ENCODE assay signal across 14 mouse cellular contexts in genomic region chr19:6420481-6421210, GRCm38 (mm10). TPM values are rescaled to one million over a fixed set of nuclear protein-coding genes. Genes with fewer than 3 reads are reported as not detected.
DNase-seq lines count a peak whose midpoint lies in the region; ATAC-seq and TF ChIP-seq lines count a peak whose summit lies in the region.
"Had no signal": no experiment of that assay in that cellular context is flagged by ENCODE, and none has a peak within 500 bp of the region (broad histone marks: within the 10 kb centered on the region; RNA-seq: fewer than 3 reads in every experiment).

No protein-coding gene starts in this region.

- ATAC-seq in forebrain, postnatal 0 days = no peak
- no peak for ATAC-seq in midbrain, embryonic 12.5 days (ENCODE audit: low FRiP score, low read depth)
- ATAC-seq in intestine, postnatal 0 days = no peak
- ATAC-seq: inflammation-experienced regulatory T-cells, adult 6 months had no signal

- no peaks in the 10 kb centered on the region for H3K9me3 ChIP-seq in forebrain, postnatal 0 days (ENCODE audit: low read length)
- H3K9me3 ChIP-seq in midbrain, embryonic 12.5 days = no peaks in the 10 kb centered on the region
- H3K9me3 ChIP-seq in intestine, postnatal 0 days (ENCODE audit: control insufficient read depth) = no peaks in the 10 kb centered on the region
- H3K9me3 ChIP-seq: embryonic facial prominence, embryonic 13.5 days; G1E had no signal

- no peaks in the 10 kb centered on the region for H3K27me3 ChIP-seq in forebrain, postnatal 0 days (ENCODE audit: insufficient read depth, low read length)
- H3K27me3 ChIP-seq in midbrain, embryonic 12.5 days = peaks cover 66% of the 10 kb centered on the region
- peaks cover 39% of the 10 kb centered on the region for H3K27me3 ChIP-seq in intestine, postnatal 0 days (replicated peaks; ENCODE audit: control insufficient read depth, insufficient read depth, low read length)

- H3K36me3 ChIP-seq in forebrain, postnatal 0 days (ENCODE audit: insufficient read depth) = no peaks in the 10 kb centered on the region; the same call in 1 of the 2 replicates
- H3K36me3 ChIP-seq in midbrain, embryonic 12.5 days = no peaks in the 10 kb centered on the region
- no peaks in the 10 kb centered on the region for H3K36me3 ChIP-seq in intestine, postnatal 0 days (ENCODE audit: control insufficient read depth, insufficient read depth)
- H3K36me3 ChIP-seq: embryonic facial prominence, embryonic 13.5 days; G1E had no signal

- no peak for TF ChIP-seq CTCF in forebrain, postnatal 0 days (IDR thresholded peaks at IDR 0.05; ENCODE audit: low read depth)
- TF ChIP-seq CTCF in intestine, postnatal 0 days (IDR thresholded peaks at IDR 0.05; ENCODE audit: low read depth) = no peak

- H3K4me2 ChIP-seq in forebrain, postnatal 0 days (ENCODE audit: low read depth) = peak overlapping the region; percentile 76
- H3K4me2 ChIP-seq in midbrain, embryonic 12.5 days (replicated peaks) = peak overlapping the region; percentile 87
- H3K4me2 ChIP-seq in intestine, postnatal 0 days (replicated peaks; ENCODE audit: low read depth) = no peak overlapping the region
- H3K4me2 ChIP-seq: embryonic facial prominence, embryonic 13.5 days had no signal

- H3K4me3 ChIP-seq in forebrain, postnatal 0 days (ENCODE audit: low read depth, low read length) = peak overlapping the region; percentile 72
- peak overlapping the region; percentile 70 for H3K4me3 ChIP-seq in midbrain, embryonic 12.5 days
- H3K4me3 ChIP-seq in intestine, postnatal 0 days (ENCODE audit: low read depth, low read length) = no peak overlapping the region
- H3K4me3 ChIP-seq: embryonic facial prominence, embryonic 13.5 days had no signal

- H3K27ac ChIP-seq in forebrain, postnatal 0 days (ENCODE audit: low read depth, low read length) = no peak overlapping the region
- H3K27ac ChIP-seq in midbrain, embryonic 12.5 days (replicated peaks) = no peak overlapping the region; the same call in 1 of the 2 replicates
- H3K27ac ChIP-seq in intestine, postnatal 0 days (ENCODE audit: low read depth, low read length) = no peak overlapping the region
- H3K27ac ChIP-seq: embryonic facial prominence, embryonic 13.5 days; liver, embryonic 14.5 days had no signal

- DNase-seq in right cerebral cortex, adult 18-20 months = peak; percentile 80
- DNase-seq in right cerebral cortex, postnatal 4 days = no peak
- no peak for DNase-seq in forebrain, postnatal 0 days
- DNase-seq in adrenal gland, adult 2 months = no peak
- no peak for DNase-seq in gastrocnemius, adult 18-20 months (ENCODE audit: low spot score)
- DNase-seq in kidney, adult 9 months = no peak
- DNase-seq: adrenal gland, adult 8-10 months; gastrocnemius, postnatal 25 days had no signal

- peaks cover 61% of the 10 kb centered on the region for H3K4me1 ChIP-seq in forebrain, postnatal 0 days (ENCODE audit: insufficient read depth)
- H3K4me1 ChIP-seq in midbrain, embryonic 12.5 days = peaks cover 87% of the 10 kb centered on the region
- 0 out of 2 replicates have a peak, but pooled peaks cover 3% of the 10 kb centered on the region for H3K4me1 ChIP-seq in intestine, postnatal 0 days (replicated peaks; ENCODE audit: control insufficient read depth, insufficient read depth, low read length)

- WGBS in forebrain, postnatal 0 days = 46% methylated on average over 19 of the region's 19 CpGs
- WGBS in midbrain, embryonic 12.5 days = 58% methylated on average over 19 of the region's 19 CpGs
- 64% methylated on average over 19 of the region's 19 CpGs for WGBS in intestine, postnatal 0 days

- H3K9ac ChIP-seq in forebrain, postnatal 0 days = peak overlapping the region; percentile 82
- H3K9ac ChIP-seq in midbrain, embryonic 12.5 days (replicated peaks) = peak overlapping the region; percentile 90
- no peak overlapping the region for H3K9ac ChIP-seq in intestine, postnatal 0 days (ENCODE audit: low read depth, low read length)
- H3K9ac ChIP-seq: embryonic facial prominence, embryonic 13.5 days; liver, embryonic 14.5 days had no signal

RNA-seq across cellular contexts. Expression of gene Nrxn2, which starts 2.1 kb away (rescaled TPM):
- 213 and 256 TPM in 2 replicates for total RNA-seq in forebrain, postnatal 0 days (2014; rRNA removed)
- polyA plus RNA-seq in forebrain, postnatal 0 days (2015; fragmentation: Nextera tagmentation; extraction: Ambion mirVana) = 45.1 and 49.4 TPM in 2 replicates
- polyA plus RNA-seq in midbrain, embryonic 12.5 days (2016; fragmentation: Nextera tagmentation; extraction: Ambion mirVana) = 16.0 and 22.5 TPM in 2 replicates
- 10 to 100 TPM; 12.1 to 14.0 TPM for total RNA-seq in adrenal gland, adult 2 months (2021)
- polyA plus RNA-seq in adrenal gland, adult 2 months (2012; rRNA removed) = 14.3 and 18.1 TPM in 2 replicates
- polyA plus RNA-seq in intestine, postnatal 0 days (2015; fragmentation: Nextera tagmentation; extraction: Ambion mirVana) = 1.2 and 1.4 TPM in 2 replicates
- total RNA-seq in gastrocnemius, adult 18-20 months (2021) = 1 to 10 TPM; 1.1 to 1.3 TPM

RNA-seq across cellular contexts. Expression of gene Rasgrp2, which starts 21.5 kb away (rescaled TPM):
- 125 and 170 TPM in 2 replicates for total RNA-seq in forebrain, postnatal 0 days (2014; rRNA removed)
- 130 and 150 TPM in 2 replicates for polyA plus RNA-seq in forebrain, postnatal 0 days (2015; fragmentation: Nextera tagmentation; extraction: Ambion mirVana)
- 21.5 and 21.6 TPM in 2 replicates for polyA plus RNA-seq in midbrain, embryonic 12.5 days (2016; fragmentation: Nextera tagmentation; extraction: Ambion mirVana)
- 10 to 100 TPM; 31.4 to 37.0 TPM for total RNA-seq in adrenal gland, adult 2 months (2021)
- 79.6 and 84.5 TPM in 2 replicates for polyA plus RNA-seq in adrenal gland, adult 2 months (2012; rRNA removed)
- polyA plus RNA-seq in intestine, postnatal 0 days (2015; fragmentation: Nextera tagmentation; extraction: Ambion mirVana) = 38.5 and 41.5 TPM in 2 replicates
- total RNA-seq in gastrocnemius, adult 18-20 months (2021) = 10 to 100 TPM in 1 of 2 experiments, 1 to 10 TPM in 1; 8.3 to 18.2 TPM

RNA-seq across cellular contexts. Expression of gene Pygm, which starts 36.4 kb away (rescaled TPM):
- 6.2 and 8.8 TPM in 2 replicates for total RNA-seq in forebrain, postnatal 0 days (2014; rRNA removed)
- polyA plus RNA-seq in forebrain, postnatal 0 days (2015; fragmentation: Nextera tagmentation; extraction: Ambion mirVana) = 4.7 and 7.6 TPM in 2 replicates
- 2.3 and 2.7 TPM in 2 replicates for polyA plus RNA-seq in midbrain, embryonic 12.5 days (2016; fragmentation: Nextera tagmentation; extraction: Ambion mirVana)
- total RNA-seq in adrenal gland, adult 2 months (2021) = 10 to 100 TPM; 48.3 to 94.0 TPM
- polyA plus RNA-seq in adrenal gland, adult 2 months (2012; rRNA removed) = 97.8 and 115 TPM in 2 replicates
- polyA plus RNA-seq in intestine, postnatal 0 days (2015; fragmentation: Nextera tagmentation; extraction: Ambion mirVana) = 4.1 and 4.7 TPM in 2 replicates
- 1,000 to 10,000 TPM; 7,185 to 8,344 TPM for total RNA-seq in gastrocnemius, adult 18-20 months (2021)

RNA-seq across cellular contexts. Expression of gene Sf1, which starts 57.2 kb away (rescaled TPM):
- total RNA-seq in forebrain, postnatal 0 days (2014; rRNA removed) = 70.0 and 113 TPM in 2 replicates
- 89.7 and 102 TPM in 2 replicates for polyA plus RNA-seq in forebrain, postnatal 0 days (2015; fragmentation: Nextera tagmentation; extraction: Ambion mirVana)
- polyA plus RNA-seq in midbrain, embryonic 12.5 days (2016; fragmentation: Nextera tagmentation; extraction: Ambion mirVana) = 193 and 205 TPM in 2 replicates
- total RNA-seq in adrenal gland, adult 2 months (2021) = 100 to 1,000 TPM; 141 to 286 TPM
- 346 and 350 TPM in 2 replicates for polyA plus RNA-seq in adrenal gland, adult 2 months (2012; rRNA removed)
- polyA plus RNA-seq in intestine, postnatal 0 days (2015; fragmentation: Nextera tagmentation; extraction: Ambion mirVana) = 51.9 and 55.3 TPM in 2 replicates
- 10 to 100 TPM; 76.2 to 89.8 TPM for total RNA-seq in gastrocnemius, adult 18-20 months (2021)

Comparison
In these comparisons a context has a peak if more than half of its experiments do, and no peak if none do; other contexts are left out.
1. RNA of gene Pygm, which starts 36.4 kb away (polyA plus RNA-seq): 97.8 to 115 TPM in adrenal gland, adult 2 months; 4.7 to 7.6 TPM in forebrain, postnatal 0 days, 4.1 to 4.7 TPM in intestine, postnatal 0 days and 2.3 to 2.7 TPM in midbrain, embryonic 12.5 days; every median in the first group is over 10 times any median in the second.